Mouse (Mus musculus) left cerebral cortex, adult 18-20 months (tissue): ENCODE results near the gene Aup1. TPM values are rescaled to one million over a fixed set of nuclear protein-coding genes. Genes with fewer than 3 reads are reported as not detected.

Experiments
- DNase-seq, 2 experiments: peaks; one replicate each; pipeline ENCODE4 v3.0.0; 2021 to 2022; ENCODE audit warnings: low spot score in 2 of 2, mixed read lengths in 1 of 2
- microRNA-seq, 2 experiments: library from miRNA; unstranded; fragments of <30 nt; microRNA quantifications; one replicate each; pipeline ENCODE4 v1.2.0; 2021
- total RNA-seq, 2 experiments: library from RNA; stranded (reverse); gene quantifications; 2 replicates each; pipeline ENCODE4 v1.2.3; 2021

Aup1 gene
- total RNA-seq, 2 experiments from 2014 or later, result 114 to 121 TPM

DNA sequence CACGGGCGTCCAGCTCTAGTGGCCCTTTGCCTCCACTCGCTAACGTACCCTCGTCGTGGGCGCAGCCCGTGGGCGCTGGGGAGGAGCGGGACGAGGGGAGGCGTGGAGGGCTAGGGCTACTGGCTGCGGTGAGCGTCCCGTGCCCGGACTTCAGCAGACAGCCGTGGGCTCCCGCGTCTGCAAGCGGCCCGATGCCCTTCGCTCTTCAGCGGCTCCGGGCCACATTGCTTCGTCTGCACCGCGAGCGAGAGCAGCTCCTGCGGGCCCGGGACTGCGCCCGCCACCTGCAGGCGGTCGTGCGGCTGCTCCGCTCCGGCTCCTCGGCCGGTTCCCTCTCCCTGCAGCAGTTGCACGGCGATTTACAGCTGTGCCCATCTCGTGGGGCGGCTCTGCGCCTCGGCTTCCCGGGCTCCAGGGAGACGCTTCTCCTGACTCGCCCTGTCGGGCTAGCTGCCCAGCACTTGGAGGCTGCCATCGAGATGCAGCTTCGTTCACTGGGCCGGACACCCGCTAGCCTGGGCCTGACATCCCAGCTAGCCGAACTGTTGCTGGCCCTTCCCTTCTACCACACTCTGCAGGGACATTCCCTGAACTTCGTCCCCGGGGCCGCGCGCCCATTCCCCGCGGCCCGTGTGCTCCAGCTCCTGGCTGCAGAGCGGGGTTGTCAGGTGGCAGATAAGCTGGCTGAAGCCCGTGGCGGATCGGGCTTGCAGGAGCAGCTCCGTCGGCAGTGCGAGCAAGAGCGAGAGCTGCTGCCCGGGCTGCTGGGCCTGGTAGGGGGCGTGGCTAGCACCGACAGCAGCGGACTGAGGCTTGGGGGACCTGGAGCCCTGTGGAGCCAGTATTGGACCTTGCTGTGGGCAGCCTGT lies 47.6 kb downstream of the Aup1 start:
- DNase-seq, result peak in 1 of 2 experiments; percentile 56

GRCm38 (mm10) chr6:83103130-83103650 lies 48.9 kb downstream of the Aup1 start:
- DNase-seq, result no peak

GRCm38 (mm10) chr6:83104158-83104557 lies 49.8 kb downstream of the Aup1 start:
- DNase-seq, result no peak

Small RNA genes lying within 50 kb of the gene (microRNA-seq; reads per million reads assigned to microRNA genes)
- gene Mir3470a (0 reads per million in 2 experiments), gene Mir7040 (0 to 0.21 reads per million in 2 experiments)

Other genes starting within 250 kb of the Aup1 start
- 10 to 100 TPM; 37.8 to 41.2 TPM for gene Sema4f, start 114.8 kb upstream of the Aup1 start, total RNA-seq
- gene M1ap, start 107.6 kb upstream of the Aup1 start, total RNA-seq, result not detected
- gene Dok1, start 21.1 kb upstream of the Aup1 start, total RNA-seq, result 1 to 10 TPM; 1.8 to 2.7 TPM
- 1 to 10 TPM; 2.0 to 2.2 TPM for gene Loxl3, start 20.3 kb upstream of the Aup1 start, total RNA-seq
- 10 to 100 TPM; 37.7 to 46.2 TPM for gene Htra2, start 752 bp downstream of the Aup1 start, total RNA-seq
- under 1 TPM; 0.56 to 0.93 TPM for gene Dqx1, start 3.3 kb downstream of the Aup1 start, total RNA-seq
- gene Tlx2, start 15.8 kb downstream of the Aup1 start, total RNA-seq, result not detected
- 10 to 100 TPM; 27.0 to 30.3 TPM for gene Pcgf1, start 23.3 kb downstream of the Aup1 start, total RNA-seq
- gene Lbx2, start 31.8 kb downstream of the Aup1 start, total RNA-seq, result not detected
- gene Ccdc142, start 47.1 kb downstream of the Aup1 start, total RNA-seq, result 1 to 10 TPM; 3.7 to 6.2 TPM
- gene Gm42688, start 47.1 kb downstream of the Aup1 start, total RNA-seq, result 1 to 10 TPM; 5.0 to 5.4 TPM
- 10 to 100 TPM; 54.5 to 59.6 TPM for gene Mrpl53, start 54.5 kb downstream of the Aup1 start, total RNA-seq
- gene Mogs, start 61.0 kb downstream of the Aup1 start, total RNA-seq, result 10 to 100 TPM; 29.6 to 31.8 TPM
- gene Wbp1, start 67.0 kb downstream of the Aup1 start, total RNA-seq, result 10 to 100 TPM; 37.2 to 40.2 TPM
- gene Ino80b, start 70.9 kb downstream of the Aup1 start, total RNA-seq, result 10 to 100 TPM; 23.1 to 26.3 TPM
- 10 to 100 TPM; 88.3 to 88.8 TPM for gene Rtkn, start 80.9 kb downstream of the Aup1 start, total RNA-seq
- 10 to 100 TPM; 33.0 to 33.3 TPM for gene Wdr54, start 101.9 kb downstream of the Aup1 start, total RNA-seq
- 10 to 100 TPM; 33.9 to 35.7 TPM for gene 1700003E16Rik, start 101.9 kb downstream of the Aup1 start, total RNA-seq
- gene Dctn1, start 111.4 kb downstream of the Aup1 start, total RNA-seq, result 100 to 1,000 TPM; 369 to 374 TPM
- under 1 TPM; 0.09 to 0.21 TPM for gene Slc4a5, start 165.3 kb downstream of the Aup1 start, total RNA-seq